Mouse (Mus musculus) heart, embryonic 14.5 days (tissue): ENCODE results near the gene Osbpl10. TPM values are rescaled to one million over a fixed set of nuclear protein-coding genes. Genes with fewer than 3 reads are reported as not detected.

Experiments
- ATAC-seq: fragments of 200-750 bp; cut with Nextera tagmentation; 2 replicates; pipeline ENCODE4 v1.8.0; 2017; ENCODE audit warnings: low read depth, moderate TSS enrichment; ENCODE audit not compliant: insufficient number of reproducible peaks, insufficient read depth, low FRiP score
- H3K27ac ChIP-seq, 2 experiments: fragments of 200-500 bp in 1 of 2; fragments of 300-500 bp in 1 of 2; sonication (generic) in 1 of 2; replicated peaks in 1 of 2; 2 replicates each; pipeline ENCODE4 v1.5.1; 2012 to 2014; ENCODE audit warnings: low read depth in 2 of 2, low read length in 2 of 2, control low read depth in 1 of 2, mild to moderate bottlenecking in 1 of 2, mixed read lengths in 1 of 2; ENCODE audit not compliant: control insufficient read depth in 1 of 2, insufficient read depth in 1 of 2
- H3K27me3 ChIP-seq: fragments of 300-500 bp; sonication (generic); 2 replicates; pipeline ENCODE4 v1.6.1; 2014; ENCODE audit warnings: mild to moderate bottlenecking, low read length, control low read depth; ENCODE audit not compliant: control insufficient read depth, insufficient read depth
- H3K36me3 ChIP-seq: fragments of 300-500 bp; sonication (generic); 2 replicates; pipeline ENCODE4 v1.6.1; 2014; ENCODE audit warnings: mild to moderate bottlenecking, control low read depth, low read length, mixed read lengths; ENCODE audit not compliant: control insufficient read depth, insufficient read depth
- H3K4me1 ChIP-seq, 2 experiments: fragments of 200-500 bp in 1 of 2; fragments of 300-500 bp in 1 of 2; sonication (generic) in 1 of 2; 2 replicates each; pipeline ENCODE4 v1.6.1; 2012 to 2014; ENCODE audit warnings: low read length in 2 of 2, control low read depth in 1 of 2, mixed read lengths in 1 of 2; ENCODE audit not compliant: control insufficient read depth in 2 of 2, insufficient read depth in 2 of 2
- H3K4me2 ChIP-seq: fragments of 300-500 bp; sonication (generic); 2 replicates; pipeline ENCODE4 v1.6.1; 2014; ENCODE audit warnings: mild to moderate bottlenecking, low read length
- H3K4me3 ChIP-seq, 2 experiments: fragments of 200-500 bp in 1 of 2; fragments of 300-500 bp in 1 of 2; sonication (generic) in 1 of 2; 2 replicates each; pipeline ENCODE4 v1.5.1; 2012 to 2014; ENCODE audit warnings: low read length in 2 of 2, mild to moderate bottlenecking in 2 of 2, control low read depth in 1 of 2, low read depth in 1 of 2, moderate library complexity in 1 of 2; ENCODE audit not compliant: control insufficient read depth in 1 of 2, insufficient read depth in 1 of 2
- H3K9ac ChIP-seq: fragments of 300-500 bp; sonication (generic); 2 replicates; pipeline ENCODE4 v1.6.1; 2014; ENCODE audit warnings: mild to moderate bottlenecking, low read length
- H3K9me3 ChIP-seq: fragments of 300-500 bp; sonication (generic); 2 replicates; pipeline ENCODE4 v1.6.1; 2016; ENCODE audit warnings: low read length, control low read depth; ENCODE audit not compliant: control insufficient read depth
- WGBS: fragments of 180-500 bp; shearing (Covaris S2); extraction: QIAGEN DNeasy Blood & Tissue Kit; methylation state at CpG from one replicate; pipeline ENCODE4 v1.1.7; 2014; 5-methylcytosine and 5-hydroxymethylcytosine counted together
- polyA plus RNA-seq: library from polyadenylated mRNA; unstranded; fragments of >200 nt; fragmentation: Nextera tagmentation; extraction: Ambion mirVana; gene quantifications from 2 replicates; pipeline ENCODE4 v1.2.1, GENCODE M21; 2014

Osbpl10 gene
- polyA plus RNA-seq, 1 experiment from 2014 or later = 2.2 TPM

GRCm38 (mm10) chr9:114985741-114986140, 7.4 kb downstream of the Osbpl10 start:
- no peaks in the 10 kb centered on the region for H3K9me3 ChIP-seq
- 88% methylated on average over 5 of the region's 5 CpGs for WGBS
- H3K36me3 ChIP-seq = no peaks in the 10 kb centered on the region
- no peaks in the 10 kb centered on the region for H3K27me3 ChIP-seq
- H3K4me2 ChIP-seq = no peak overlapping the region
- H3K9ac ChIP-seq = no peak overlapping the region
- no peak for ATAC-seq
- no peak overlapping the region for H3K27ac ChIP-seq
- H3K4me1 ChIP-seq = peaks cover 2 to 8% of the 10 kb centered on the region in 2 experiments; a peak in 1 of 4 replicates
- H3K4me3 ChIP-seq = no peak overlapping the region

- Histone ChIP-seq H3K4me1 (peaks cover 2 to 8% of the 10 kb centered on the region in 2 experiments; a peak in 1 of 4 replicates), H3K27me3 (no peaks in the 10 kb centered on the region), H3K4me3 (no peak overlapping the region), H3K9ac (no peak overlapping the region), H3K9me3 (no peaks in the 10 kb centered on the region), H3K36me3 (no peaks in the 10 kb centered on the region), H3K4me2 (no peak overlapping the region), H3K27ac (no peak overlapping the region)
- WGBS = 97% methylated on average over 5 of the region's 5 CpGs
- ATAC-seq = no peak
These were observed 8.0 kb downstream of the Osbpl10 start for GRCm38 (mm10) chr9:114986361-114986760.

GRCm38 (mm10) chr9:114988029-114988428, 9.7 kb downstream of the Osbpl10 start:
- Histone ChIP-seq H3K4me3 (no peak overlapping the region), H3K9me3 (0 out of 2 replicates have a peak, but pooled peaks cover 7% of the 10 kb centered on the region), H3K9ac (no peak overlapping the region), H3K4me1 (peaks cover 2 to 8% of the 10 kb centered on the region in 2 experiments; a peak in 1 of 4 replicates), H3K4me2 (no peak overlapping the region), H3K36me3 (no peaks in the 10 kb centered on the region), H3K27me3 (no peaks in the 10 kb centered on the region), H3K27ac (no peak overlapping the region)
- 92% methylated on average over 3 of the region's 3 CpGs for WGBS
- no peak for ATAC-seq

- ATAC-seq = no peak
- peaks cover 2 to 8% of the 10 kb centered on the region in 2 experiments; a peak in 1 of 4 replicates for H3K4me1 ChIP-seq
- no peak overlapping the region for H3K4me3 ChIP-seq
- no peak overlapping the region for H3K9ac ChIP-seq
- H3K9me3 ChIP-seq = 0 out of 2 replicates have a peak, but pooled peaks cover 7% of the 10 kb centered on the region
- no peak overlapping the region for H3K4me2 ChIP-seq
- WGBS = 61% methylated on average over 6 of the region's 6 CpGs
- no peak overlapping the region for H3K27ac ChIP-seq
- H3K27me3 ChIP-seq = no peaks in the 10 kb centered on the region
- no peaks in the 10 kb centered on the region for H3K36me3 ChIP-seq
These were observed 10.4 kb downstream of the Osbpl10 start for GRCm38 (mm10) chr9:114988610-114989327.

GRCm38 (mm10) chr9:114990421-114990820, 12.1 kb downstream of the Osbpl10 start:
- no peak for ATAC-seq
- H3K27me3 ChIP-seq = no peaks in the 10 kb centered on the region
- H3K4me3 ChIP-seq = no peak overlapping the region
- H3K27ac ChIP-seq = no peak overlapping the region
- H3K9me3 ChIP-seq = 0 out of 2 replicates have a peak, but pooled peaks cover 7% of the 10 kb centered on the region
- H3K36me3 ChIP-seq = no peaks in the 10 kb centered on the region
- no peak overlapping the region for H3K4me2 ChIP-seq
- peaks cover 2 to 8% of the 10 kb centered on the region in 2 experiments; a peak in 1 of 4 replicates for H3K4me1 ChIP-seq
- no peak overlapping the region for H3K9ac ChIP-seq
- WGBS = 76% methylated on average over 10 of the region's 10 CpGs

- ATAC-seq = no peak
- H3K4me3 ChIP-seq = no peak overlapping the region
- no peak overlapping the region for H3K9ac ChIP-seq
- H3K27ac ChIP-seq = no peak overlapping the region
- 0 out of 2 replicates have a peak, but pooled peaks cover 7% of the 10 kb centered on the region for H3K9me3 ChIP-seq
- WGBS = 90% methylated on average over 2 of the region's 2 CpGs
- H3K36me3 ChIP-seq = no peaks in the 10 kb centered on the region
- H3K4me1 ChIP-seq = peaks cover 2 to 8% of the 10 kb centered on the region in 2 experiments; a peak in 1 of 4 replicates
- no peak overlapping the region for H3K4me2 ChIP-seq
- H3K27me3 ChIP-seq = no peaks in the 10 kb centered on the region
These were observed 14.2 kb downstream of the Osbpl10 start for GRCm38 (mm10) chr9:114992528-114992927.

- ATAC-seq = no peak
- 67% methylated on average over 4 of the region's 4 CpGs for WGBS
These were observed 16.9 kb downstream of the Osbpl10 start for GRCm38 (mm10) chr9:114995250-114995649.

More at GRCm38 (mm10) chr9:114995250-114995649, 16.9 kb downstream of the Osbpl10 start:
- H3K4me3 ChIP-seq = no peak overlapping the region
- H3K9ac ChIP-seq = no peak overlapping the region
- no peaks in the 10 kb centered on the region for H3K4me1 ChIP-seq
- H3K27me3 ChIP-seq = no peaks in the 10 kb centered on the region
- H3K4me2 ChIP-seq = no peak overlapping the region
- no peak overlapping the region for H3K27ac ChIP-seq
- no peaks in the 10 kb centered on the region for H3K36me3 ChIP-seq
- H3K9me3 ChIP-seq = 0 out of 2 replicates have a peak, but pooled peaks cover 8% of the 10 kb centered on the region
